Mouse (Mus musculus) C2C12 (cell line): ENCODE measurements around the gene Tnip1. TPM values are rescaled to one million over a fixed set of nuclear protein-coding genes. Genes with fewer than 3 reads are reported as not detected.

Experiments used
- H3K27me3 ChIP-seq: one replicate; pipeline ENCODE4 v1.6.1; 2011; ENCODE audit not compliant: control insufficient read depth, insufficient read depth, insufficient read length
- H3K36me3 ChIP-seq: one replicate; pipeline ENCODE4 v1.6.1; 2011; ENCODE audit not compliant: control insufficient read depth, insufficient read depth
- H3K4me3 ChIP-seq: one replicate; pipeline ENCODE4 v1.5.1; 2011; ENCODE audit warnings: mild to moderate bottlenecking, control low read depth; ENCODE audit not compliant: poor library complexity, insufficient read depth, severe bottlenecking
- H3K79me2 ChIP-seq: one replicate; pipeline ENCODE4 v1.6.1; 2011; ENCODE audit not compliant: control insufficient read depth, insufficient read depth
- H3K79me3 ChIP-seq: one replicate; pipeline ENCODE4 v1.6.1; 2011; ENCODE audit warnings: low read depth, control low read depth
- H3ac ChIP-seq: one replicate; pipeline ENCODE3; 2011; ENCODE audit warnings: low read depth; ENCODE audit not compliant: control insufficient read depth, insufficient read length
- CEBPB ChIP-seq: IDR thresholded peaks from one replicate; pipeline ENCODE4 v1.6.1; 2011; ENCODE audit warnings: low read depth, mild to moderate bottlenecking, control low read depth, moderate library complexity
- CTCF ChIP-seq: IDR thresholded peaks from one replicate; pipeline ENCODE4 v1.5.1; 2011; ENCODE audit not compliant: control insufficient read depth, insufficient read depth, insufficient read length
- FOSL1 ChIP-seq: IDR thresholded peaks from one replicate; pipeline ENCODE4 v1.8.0; 2011; ENCODE audit warnings: mild to moderate bottlenecking, low read length; ENCODE audit not compliant: poor library complexity, insufficient read depth, severe bottlenecking
- MAX ChIP-seq: IDR thresholded peaks from one replicate; pipeline ENCODE4 v1.6.1; 2011; ENCODE audit warnings: mild to moderate bottlenecking, control low read depth
- MYOD1 ChIP-seq: IDR thresholded peaks from one replicate; pipeline ENCODE4 v1.6.1; 2011; ENCODE audit warnings: low read depth; ENCODE audit not compliant: control insufficient read depth, insufficient read length
- MYOG ChIP-seq: IDR thresholded peaks from one replicate; pipeline ENCODE4 v1.6.1; 2011; ENCODE audit not compliant: control insufficient read depth, insufficient read length; ENCODE audit errors: extremely low read depth
- USF1 ChIP-seq: IDR thresholded peaks from one replicate; pipeline ENCODE4 v1.6.1; 2011; ENCODE audit warnings: low read depth, mild to moderate bottlenecking, control low read depth, moderate library complexity
- polyA plus RNA-seq: library from polyadenylated mRNA; unstranded; fragments of >200 nt; fragmentation: generic; extraction: Trizol; gene quantifications from one replicate; pipeline ENCODE4 v1.2.1, GENCODE M21; 2012; ENCODE audit warnings: missing spikeins

The Tnip1 gene
- polyA plus RNA-seq, 1 experiment: 18.8 TPM

DNA sequence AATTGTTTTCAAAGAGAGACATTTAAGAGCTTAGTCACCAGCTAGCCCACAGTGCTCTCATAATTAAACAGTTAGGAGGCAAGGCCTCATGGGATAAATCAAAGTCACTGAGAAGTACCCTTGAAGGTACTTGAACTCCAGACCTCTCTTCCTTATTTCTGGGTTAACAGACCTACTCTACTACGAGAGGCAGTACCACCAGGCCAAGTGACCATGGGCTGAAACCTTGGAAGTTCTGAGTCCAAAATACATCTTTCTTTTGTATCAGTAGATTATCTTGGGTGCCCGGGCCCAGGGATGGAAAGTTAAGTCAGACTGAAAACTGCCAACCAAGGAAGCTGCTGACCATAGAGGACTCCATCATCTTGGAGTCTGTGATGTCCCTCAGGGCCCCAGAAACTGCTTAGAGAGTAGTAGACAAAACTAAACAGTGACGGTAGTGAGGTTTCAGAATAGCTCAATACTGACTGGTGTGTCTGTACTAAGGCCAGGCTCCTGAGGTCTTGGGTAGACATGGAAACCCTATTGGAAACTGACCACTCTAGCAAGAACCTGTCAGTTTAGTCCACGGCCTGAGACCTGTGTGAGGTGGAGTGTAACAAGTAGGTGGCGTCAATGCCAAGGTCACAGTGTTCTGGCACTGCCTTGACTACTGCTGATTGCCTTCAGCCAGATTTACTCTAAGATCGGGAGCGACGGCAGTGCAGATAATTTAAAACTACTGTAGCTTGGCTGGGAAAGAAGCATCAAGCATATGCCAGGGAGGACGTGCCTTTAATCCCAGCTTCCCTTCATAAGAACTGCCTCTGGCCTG is 50.0 kb downstream of the Tnip1 start:
- Histone ChIP-seq H3K79me3 (no peaks in the 10 kb centered on the region), H3K79me2 (no peaks in the 10 kb centered on the region), H3K27me3 (no peaks in the 10 kb centered on the region), H3K36me3 (peaks cover 26% of the 10 kb centered on the region), H3ac (no peak overlapping the region), H3K4me3 (no peak overlapping the region)
- TF ChIP-seq MAX (no peak), CEBPB (no peak), MYOG (no peak), FOSL1 (no peak), MYOD1 (no peak), USF1 (no peak), CTCF (no peak)

DNA sequence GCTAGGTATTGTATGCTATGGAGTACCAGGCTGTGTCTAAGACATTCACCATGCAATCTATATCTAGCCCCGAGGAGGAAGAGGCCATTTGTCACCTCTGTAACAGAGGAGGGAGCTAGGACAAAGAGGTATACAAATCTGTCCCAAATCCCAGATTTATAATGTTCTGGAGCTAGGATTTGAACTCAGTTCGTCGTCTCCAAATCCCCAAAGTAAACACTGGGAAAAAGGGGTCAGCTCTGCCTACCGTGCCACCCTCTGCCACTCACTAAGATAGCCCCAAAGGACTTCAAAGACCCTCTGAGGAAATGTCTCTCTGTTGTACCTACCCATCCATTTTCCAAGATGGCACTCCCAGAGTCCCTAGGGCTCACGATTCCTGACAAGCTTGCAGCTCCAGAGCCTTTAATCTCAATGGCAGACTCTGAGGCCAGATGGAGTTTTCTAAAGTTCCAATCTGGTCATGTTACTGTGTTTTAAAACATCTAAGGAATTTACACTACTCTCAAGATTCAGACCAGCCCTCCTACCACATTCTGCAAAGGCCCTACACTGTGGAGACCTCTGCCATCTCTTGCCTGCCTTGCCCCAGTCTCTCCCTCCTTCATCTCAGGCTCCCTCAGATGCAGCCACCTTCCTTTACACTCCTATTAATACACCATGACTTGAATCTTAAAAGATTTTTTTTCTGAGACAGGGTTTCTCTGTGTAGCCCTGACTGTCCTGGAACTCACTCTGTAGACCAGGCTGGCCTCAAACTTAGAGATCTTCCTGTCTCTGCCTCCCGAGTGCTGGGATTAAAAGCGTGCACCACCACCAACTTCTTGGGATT is 50.8 kb downstream of the Tnip1 start:
- Histone ChIP-seq H3K36me3 (peaks cover 18% of the 10 kb centered on the region), H3K27me3 (no peaks in the 10 kb centered on the region)
- no peak for TF ChIP-seq MYOG
- TF ChIP-seq USF1: no peak
- no peak for TF ChIP-seq CEBPB
- TF ChIP-seq FOSL1: no peak
- TF ChIP-seq MYOD1: no peak

DNA sequence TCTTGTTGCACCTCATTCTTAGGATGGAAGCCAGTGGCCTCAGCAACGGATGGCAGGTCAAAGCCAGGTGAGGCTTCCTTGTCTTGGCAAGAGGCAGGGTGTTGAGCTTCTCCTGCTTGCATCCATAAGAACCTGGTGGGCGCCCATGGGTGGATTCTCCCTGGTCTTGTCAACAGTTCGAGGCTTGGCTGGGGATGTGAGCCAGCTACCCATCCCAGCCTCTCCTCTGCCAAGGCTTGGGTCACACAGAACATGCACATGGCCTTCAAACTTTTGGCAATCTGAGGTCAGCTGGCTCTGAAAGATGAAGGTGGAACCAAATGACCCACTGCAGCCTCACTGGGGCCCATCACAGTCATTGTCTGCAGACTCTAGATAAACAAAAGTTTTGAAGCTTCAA is 51.5 kb downstream of the Tnip1 start:
- Histone ChIP-seq H3ac (no peak overlapping the region), H3K79me2 (no peaks in the 10 kb centered on the region), H3K79me3 (no peaks in the 10 kb centered on the region), H3K36me3 (peaks cover 17% of the 10 kb centered on the region), H3K4me3 (no peak overlapping the region), H3K27me3 (no peaks in the 10 kb centered on the region)
- TF ChIP-seq FOSL1: no peak
- no peak for TF ChIP-seq MYOD1
- TF ChIP-seq CTCF: no peak
- no peak for TF ChIP-seq MYOG
- no peak for TF ChIP-seq USF1
- TF ChIP-seq MAX: no peak
- no peak for TF ChIP-seq CEBPB

More for the DNA sequence above, 50.8 kb downstream of the Tnip1 start:
- no peak overlapping the region for H3K4me3 ChIP-seq
- H3ac ChIP-seq: no peak overlapping the region
- no peaks in the 10 kb centered on the region for H3K79me2 ChIP-seq
- no peaks in the 10 kb centered on the region for H3K79me3 ChIP-seq

DNA sequence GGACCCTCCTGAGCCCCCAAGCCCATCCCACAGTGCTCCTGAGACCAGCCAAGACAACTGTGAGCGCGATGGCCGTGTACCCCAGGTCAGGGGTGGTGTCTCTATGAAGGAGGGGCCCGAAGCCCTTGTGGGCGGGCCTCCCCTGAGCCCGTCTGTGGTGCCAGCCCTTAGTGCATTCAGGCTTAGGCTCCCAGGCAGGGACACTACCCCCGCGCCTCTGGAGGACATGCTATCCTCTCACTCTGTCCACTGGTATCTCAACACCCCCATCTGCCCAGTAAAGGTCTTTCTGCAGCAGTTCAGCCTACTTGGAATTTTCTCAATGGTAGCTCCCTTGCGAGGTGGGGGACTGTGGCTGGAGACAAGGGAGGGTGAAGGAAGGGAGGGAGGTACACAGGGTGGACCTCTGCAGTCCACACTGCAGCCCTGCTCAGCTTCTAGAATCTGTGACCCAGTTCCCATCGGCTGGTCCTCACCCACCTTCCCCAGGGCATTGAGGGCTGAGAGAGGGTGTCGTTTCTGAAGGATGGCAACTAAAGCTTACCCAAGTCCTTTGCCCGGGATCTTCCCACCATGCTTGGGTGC is 52.5 kb downstream of the Tnip1 start:
- H3K36me3 ChIP-seq: peaks cover 10% of the 10 kb centered on the region
- no peak overlapping the region for H3ac ChIP-seq
- H3K79me2 ChIP-seq: no peaks in the 10 kb centered on the region
- H3K27me3 ChIP-seq: no peaks in the 10 kb centered on the region
- TF ChIP-seq MAX (no peak), CEBPB (no peak), USF1 (no peak), FOSL1 (no peak)
- no peaks in the 10 kb centered on the region for H3K79me3 ChIP-seq
- H3K4me3 ChIP-seq: no peak overlapping the region

DNA sequence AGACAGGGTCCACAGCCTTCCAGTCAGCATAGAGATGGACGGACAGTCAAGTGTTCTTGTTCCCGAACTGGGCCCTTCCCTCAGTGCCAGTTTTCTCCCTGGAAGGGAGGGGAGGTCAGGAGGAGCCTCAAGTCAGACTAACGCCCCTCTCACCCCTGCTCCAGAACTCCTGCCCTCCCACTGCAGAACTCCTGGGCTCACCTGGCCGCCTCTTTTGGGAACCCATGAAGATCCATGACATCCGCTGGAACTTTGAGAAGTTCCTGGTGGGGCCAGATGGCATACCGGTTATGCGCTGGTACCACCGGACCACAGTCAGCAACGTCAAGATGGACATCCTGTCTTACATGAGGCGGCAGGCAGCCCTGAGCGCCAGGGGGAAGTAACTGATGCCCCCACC is 53.4 kb downstream of the Tnip1 start:
- H3ac ChIP-seq: no peak overlapping the region
- H3K36me3 ChIP-seq: peaks cover 9% of the 10 kb centered on the region
- H3K27me3 ChIP-seq: no peaks in the 10 kb centered on the region
- no peak overlapping the region for H3K4me3 ChIP-seq
- H3K79me2 ChIP-seq: no peaks in the 10 kb centered on the region
- no peaks in the 10 kb centered on the region for H3K79me3 ChIP-seq
- no peak for TF ChIP-seq FOSL1
- TF ChIP-seq CEBPB: no peak
- TF ChIP-seq MAX: no peak
- no peak for TF ChIP-seq MYOG
- TF ChIP-seq MYOD1: no peak
- TF ChIP-seq CTCF: no peak
- TF ChIP-seq USF1: no peak
